Mouse (Mus musculus) small intestine, adult 2 months (tissue): ENCODE measurements at regions not wholly inside any gene's neighbourhood (a gene's known extent, or its start where the extent isn't known, plus 50 kb on each side); places are given as distances from the start of the nearest gene placed in this dataset.

Experiments
- CTCF ChIP-seq: fragments of 200-500 bp; IDR thresholded peaks from 2 replicates; pipeline ENCODE4 v1.5.1; 2012; ENCODE audit warnings: low read depth, mild to moderate bottlenecking, control low read depth, inconsistent platforms, low read length, moderate library complexity, mixed read lengths; ENCODE audit not compliant: insufficient replicate concordance, insufficient read length; ENCODE audit errors: extremely low read depth
- POLR2A ChIP-seq: fragments of 200-500 bp; IDR thresholded peaks from 2 replicates; pipeline ENCODE4 v1.6.1; 2012; ENCODE audit warnings: low read depth, mild to moderate bottlenecking, control low read depth, inconsistent platforms, low read length, moderate library complexity

DNA sequence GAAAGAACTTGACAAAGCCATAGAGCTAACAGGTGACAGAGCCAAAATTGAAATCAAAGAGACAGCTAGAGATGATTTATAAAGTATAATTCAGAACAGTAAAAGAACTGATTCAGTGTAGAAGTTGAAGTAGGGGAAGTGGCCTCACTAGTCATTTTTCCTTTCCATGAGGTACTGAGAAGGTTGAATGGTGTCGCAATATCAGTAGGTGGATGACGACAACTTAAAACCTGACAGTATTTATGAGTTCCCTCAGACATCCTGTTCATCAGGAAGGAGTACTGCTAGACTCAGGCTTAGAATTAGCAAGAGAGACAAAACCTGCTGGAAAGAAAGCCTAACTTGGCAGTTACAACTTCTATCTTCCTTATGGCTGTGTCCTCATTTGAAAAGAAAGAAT is 605.1 kb upstream of the Rag2 start:
- TF ChIP-seq CTCF: no peak
- no peak for TF ChIP-seq POLR2A
